Mouse (Mus musculus): ENCODE measurements around the gene Bhlhe23. TPM values are rescaled to one million over a fixed set of nuclear protein-coding genes. Genes with fewer than 3 reads are reported as not detected.

Bhlhe23 gene
- polyA plus RNA-seq, 1 experiment from 2014 or later: 3.2 TPM

GRCm38 (mm10) chr2:180764986-180765385, 11.7 kb downstream of the Bhlhe23 start:
- Histone ChIP-seq H3K27me3 (peaks cover 41% of the 10 kb centered on the region), H3K27ac (0 out of 2 replicates have a peak overlapping the region, but pooled peaks have one; percentile 32), H3K4me2 (no peak overlapping the region), H3K4me3 (replicated peaks) (no peak overlapping the region), H3K9me3 (no peaks in the 10 kb centered on the region), H3K9ac (no peak overlapping the region), H3K4me1 (peaks cover 3% of the 10 kb centered on the region; the same call in 1 of the 2 replicates), H3K36me3 (replicated peaks) (no peaks in the 10 kb centered on the region)
- 64% methylated on average over 11 of the region's 11 CpGs for WGBS
- ATAC-seq (ENCODE audit: low FRiP score): 0 out of 2 replicates have a peak, but pooled peaks have one; percentile 39

GRCm38 (mm10) chr2:180758513-180759263, 18.0 kb downstream of the Bhlhe23 start:
- Histone ChIP-seq H3K27ac (peak overlapping the region; percentile 48), H3K4me2 (no peak overlapping the region), H3K9ac (no peak overlapping the region), H3K36me3 (replicated peaks) (no peaks in the 10 kb centered on the region), H3K27me3 (peaks cover 46% of the 10 kb centered on the region), H3K9me3 (no peaks in the 10 kb centered on the region), H3K4me3 (replicated peaks) (no peak overlapping the region), H3K4me1 (peaks cover 23% of the 10 kb centered on the region)
- WGBS: 39% methylated on average over 15 of the region's 15 CpGs
- peak; percentile 77 for ATAC-seq (ENCODE audit: low FRiP score)

- H3K4me1 ChIP-seq: peaks cover 23% of the 10 kb centered on the region
- no peak overlapping the region for H3K4me2 ChIP-seq
- WGBS: 53% methylated on average over 2 of the region's 2 CpGs
- H3K27me3 ChIP-seq: peaks cover 52% of the 10 kb centered on the region
- H3K36me3 ChIP-seq (replicated peaks): no peaks in the 10 kb centered on the region
- H3K9ac ChIP-seq: no peak overlapping the region
- H3K9me3 ChIP-seq: no peaks in the 10 kb centered on the region
- no peak for ATAC-seq (ENCODE audit: low FRiP score)
- H3K4me3 ChIP-seq (replicated peaks): no peak overlapping the region
- no peak overlapping the region for H3K27ac ChIP-seq
Observed at GRCm38 (mm10) chr2:180756786-180757185, 19.9 kb downstream of the Bhlhe23 start.

- H3K4me3 ChIP-seq (replicated peaks): no peak overlapping the region
- ATAC-seq (ENCODE audit: low FRiP score): no peak
- no peak overlapping the region for H3K27ac ChIP-seq
- no peak overlapping the region for H3K9ac ChIP-seq
- 1% methylated on average over 8 of the region's 8 CpGs for WGBS
- no peak overlapping the region for H3K4me2 ChIP-seq
- H3K27me3 ChIP-seq: peaks cover 46% of the 10 kb centered on the region
- H3K36me3 ChIP-seq (replicated peaks): no peaks in the 10 kb centered on the region
- no peaks in the 10 kb centered on the region for H3K9me3 ChIP-seq
- H3K4me1 ChIP-seq: peaks cover 23% of the 10 kb centered on the region
Observed at GRCm38 (mm10) chr2:180755896-180756295, 20.8 kb downstream of the Bhlhe23 start.

- Histone ChIP-seq H3K4me2 (no peak overlapping the region), H3K27ac (no peak overlapping the region), H3K36me3 (replicated peaks) (no peaks in the 10 kb centered on the region), H3K4me3 (replicated peaks) (no peak overlapping the region), H3K27me3 (peaks cover 46% of the 10 kb centered on the region), H3K4me1 (peaks cover 23% of the 10 kb centered on the region), H3K9me3 (no peaks in the 10 kb centered on the region), H3K9ac (no peak overlapping the region)
- WGBS: 56% methylated on average over 5 of the region's 5 CpGs
- ATAC-seq (ENCODE audit: low FRiP score): no peak
Observed at GRCm38 (mm10) chr2:180754976-180755688, 21.6 kb downstream of the Bhlhe23 start.

GRCm38 (mm10) chr2:180748904-180749303, 27.8 kb downstream of the Bhlhe23 start:
- WGBS: 57% methylated on average over 5 of the region's 5 CpGs
- Histone ChIP-seq H3K4me2 (no peak overlapping the region), H3K9ac (no peak overlapping the region), H3K27ac (no peak overlapping the region), H3K4me3 (replicated peaks) (no peak overlapping the region), H3K36me3 (replicated peaks) (no peaks in the 10 kb centered on the region), H3K9me3 (no peaks in the 10 kb centered on the region), H3K27me3 (peaks cover 48% of the 10 kb centered on the region), H3K4me1 (peaks cover 11% of the 10 kb centered on the region)
- no peak for ATAC-seq (ENCODE audit: low FRiP score)

GRCm38 (mm10) chr2:180746569-180747192, 30.0 kb downstream of the Bhlhe23 start:
- ATAC-seq (ENCODE audit: low FRiP score): 0 out of 2 replicates have a peak, but pooled peaks have one; percentile 49

GRCm38 (mm10) chr2:180745248-180745927, 31.3 kb downstream of the Bhlhe23 start:
- Histone ChIP-seq H3K27me3 (peaks cover 42% of the 10 kb centered on the region), H3K4me2 (no peak overlapping the region), H3K36me3 (replicated peaks) (no peaks in the 10 kb centered on the region), H3K4me3 (replicated peaks) (no peak overlapping the region), H3K9ac (no peak overlapping the region), H3K9me3 (no peaks in the 10 kb centered on the region), H3K4me1 (peaks cover 11% of the 10 kb centered on the region), H3K27ac (no peak overlapping the region)
- ATAC-seq (ENCODE audit: low FRiP score): peak; percentile 73
- 39% methylated on average over 17 of the region's 17 CpGs for WGBS

More at GRCm38 (mm10) chr2:180746569-180747192, 30.0 kb downstream of the Bhlhe23 start:
- no peak overlapping the region for H3K9ac ChIP-seq
- H3K27me3 ChIP-seq: peaks cover 39% of the 10 kb centered on the region
- no peak overlapping the region for H3K4me2 ChIP-seq
- H3K4me3 ChIP-seq (replicated peaks): no peak overlapping the region
- no peak overlapping the region for H3K27ac ChIP-seq
- no peaks in the 10 kb centered on the region for H3K36me3 ChIP-seq (replicated peaks)
- no peaks in the 10 kb centered on the region for H3K9me3 ChIP-seq
- 18% methylated on average over 5 of the region's 5 CpGs for WGBS
- H3K4me1 ChIP-seq: peaks cover 11% of the 10 kb centered on the region

- Histone ChIP-seq H3K9me3 (no peaks in the 10 kb centered on the region), H3K4me2 (no peak overlapping the region), H3K4me1 (peaks cover 11% of the 10 kb centered on the region), H3K36me3 (replicated peaks) (no peaks in the 10 kb centered on the region), H3K4me3 (replicated peaks) (no peak overlapping the region), H3K27me3 (peaks cover 40% of the 10 kb centered on the region), H3K9ac (no peak overlapping the region), H3K27ac (no peak overlapping the region)
- ATAC-seq (ENCODE audit: low FRiP score): no peak
- WGBS: 92% methylated on average over 2 of the region's 2 CpGs
Observed at GRCm38 (mm10) chr2:180743321-180743720, 33.4 kb downstream of the Bhlhe23 start.

- Histone ChIP-seq H3K4me1 (peaks cover 11% of the 10 kb centered on the region), H3K27ac (no peak overlapping the region), H3K36me3 (replicated peaks) (no peaks in the 10 kb centered on the region), H3K4me2 (no peak overlapping the region), H3K9me3 (no peaks in the 10 kb centered on the region), H3K9ac (no peak overlapping the region), H3K4me3 (replicated peaks) (no peak overlapping the region), H3K27me3 (peaks cover 40% of the 10 kb centered on the region)
- 88% methylated on average over 6 of the region's 6 CpGs for WGBS
- ATAC-seq (ENCODE audit: low FRiP score): no peak
Observed at GRCm38 (mm10) chr2:180742820-180743219, 33.9 kb downstream of the Bhlhe23 start.

- peaks cover 3% of the 10 kb centered on the region for H3K4me1 ChIP-seq
- no peak overlapping the region for H3K27ac ChIP-seq
- peaks cover 41% of the 10 kb centered on the region for H3K27me3 ChIP-seq
- no peak for ATAC-seq (ENCODE audit: low FRiP score)
- no peak overlapping the region for H3K4me3 ChIP-seq (replicated peaks)
- H3K9me3 ChIP-seq: no peaks in the 10 kb centered on the region
- H3K36me3 ChIP-seq (replicated peaks): no peaks in the 10 kb centered on the region
- 76% methylated on average over 7 of the region's 7 CpGs for WGBS
- no peak overlapping the region for H3K9ac ChIP-seq
- H3K4me2 ChIP-seq: no peak overlapping the region
Observed at GRCm38 (mm10) chr2:180741421-180741820, 35.3 kb downstream of the Bhlhe23 start.

- 16% methylated on average over 3 of the region's 3 CpGs for WGBS
- H3K4me3 ChIP-seq (replicated peaks): no peak overlapping the region
- ATAC-seq (ENCODE audit: low FRiP score): no peak
Observed at GRCm38 (mm10) chr2:180740349-180740748, 36.4 kb downstream of the Bhlhe23 start.

More at GRCm38 (mm10) chr2:180740349-180740748, 36.4 kb downstream of the Bhlhe23 start:
- H3K4me2 ChIP-seq: no peak overlapping the region
- H3K36me3 ChIP-seq (replicated peaks): no peaks in the 10 kb centered on the region
- no peak overlapping the region for H3K9ac ChIP-seq
- no peaks in the 10 kb centered on the region for H3K9me3 ChIP-seq
- H3K27ac ChIP-seq: no peak overlapping the region
- peaks cover 32% of the 10 kb centered on the region for H3K27me3 ChIP-seq
- H3K4me1 ChIP-seq: no peaks in the 10 kb centered on the region
